Mouse (Mus musculus) naive thymus-derived CD4-positive, alpha-beta T cell, adult 2 months (primary cell): ENCODE data around the gene Actn2.

ENCODE experiments used
- DNase-seq: peaks from one replicate; pipeline ENCODE4 v3.0.0-alpha.2; 2011; ENCODE audit warnings: low read depth

Gene Actn2

GRCm38 (mm10) chr13:12256871-12257390 is 83.6 kb downstream of the Actn2 start:
- no peak for DNase-seq

- DNase-seq = no peak
Observed at GRCm38 (mm10) chr13:12255911-12256705, 84.5 kb downstream of the Actn2 start.

- no peak for DNase-seq
Observed at GRCm38 (mm10) chr13:12250496-12250895, 90.1 kb downstream of the Actn2 start.

GRCm38 (mm10) chr13:12249195-12249898 is 91.2 kb downstream of the Actn2 start:
- no peak for DNase-seq

GRCm38 (mm10) chr13:12245938-12246337 is 94.6 kb downstream of the Actn2 start:
- DNase-seq = no peak

GRCm38 (mm10) chr13:12243991-12244390 is 96.6 kb downstream of the Actn2 start:
- DNase-seq = no peak

GRCm38 (mm10) chr13:12232141-12232540 is 108.4 kb downstream of the Actn2 start:
- DNase-seq = no peak

GRCm38 (mm10) chr13:12228248-12228647 is 112.3 kb downstream of the Actn2 start:
- DNase-seq = no peak

- peak; percentile 7 for DNase-seq
Observed at GRCm38 (mm10) chr13:12227606-12228005, 113.0 kb downstream of the Actn2 start.
